In the genomic region with DNA sequence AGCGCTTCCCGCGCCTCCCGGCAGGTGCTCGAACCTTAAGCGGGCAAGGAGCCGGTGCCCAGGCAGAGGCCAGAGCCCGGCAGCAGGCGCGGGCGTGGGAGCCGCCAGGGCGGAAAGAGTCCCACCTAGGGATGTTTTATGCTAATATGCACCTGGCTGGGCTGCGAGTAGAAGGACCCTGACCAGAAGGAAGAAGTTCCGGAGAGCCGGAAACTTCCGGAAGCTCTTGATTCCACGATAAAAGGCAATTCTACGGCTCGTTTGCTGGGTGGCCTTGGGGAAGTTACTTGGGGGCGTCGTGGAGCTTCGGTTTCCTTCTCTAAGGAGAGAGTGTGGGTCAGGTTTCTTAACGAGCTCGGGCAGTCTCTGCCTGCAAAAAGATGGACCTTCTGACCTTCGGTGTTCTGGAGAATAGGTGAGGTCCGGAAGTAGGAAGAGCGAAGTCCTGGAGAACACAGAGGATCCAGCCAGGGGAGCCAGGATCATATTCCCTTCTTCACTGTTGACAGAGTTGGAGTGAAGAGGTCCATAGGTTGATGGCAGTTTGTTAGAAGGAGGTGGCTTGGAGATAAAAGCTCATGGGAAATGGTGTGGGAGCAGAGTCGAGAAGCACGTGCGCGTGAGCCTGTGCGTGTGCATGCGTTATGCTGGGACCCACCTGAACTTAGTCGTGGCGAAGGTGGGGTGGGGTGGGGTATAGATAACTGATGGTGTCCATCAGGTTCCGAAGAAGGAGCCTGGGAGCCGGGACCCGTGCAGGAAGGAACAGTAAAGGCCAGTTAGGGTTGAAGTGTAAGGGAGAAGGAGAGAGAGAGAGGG, we compare ENCODE assay signal across 8 mouse cellular contexts. TPM values are rescaled to one million over a fixed set of nuclear protein-coding genes. Genes with fewer than 3 reads are reported as not detected.
DNase-seq lines count a peak whose midpoint lies in the region; ATAC-seq and TF ChIP-seq lines count a peak whose summit lies in the region.

No protein-coding gene starts in this region.

- no peaks in the 10 kb centered on the region for H3K9me3 ChIP-seq in heart, embryonic 16.5 days (replicated peaks; ENCODE audit: control insufficient read depth, low read length)
- no peaks in the 10 kb centered on the region for H3K9me3 ChIP-seq in hindbrain, embryonic 14.5 days (ENCODE audit: control insufficient read depth, low read length)
- H3K9me3 ChIP-seq in midbrain, embryonic 13.5 days = no peaks in the 10 kb centered on the region

- no peaks in the 10 kb centered on the region for H3K36me3 ChIP-seq in heart, embryonic 16.5 days (ENCODE audit: control insufficient read depth, insufficient read depth)
- no peaks in the 10 kb centered on the region for H3K36me3 ChIP-seq in hindbrain, embryonic 14.5 days (replicated peaks; ENCODE audit: control insufficient read depth, insufficient read depth)
- H3K36me3 ChIP-seq in midbrain, embryonic 13.5 days = no peaks in the 10 kb centered on the region

- peak overlapping the region; percentile 70 for H3K9ac ChIP-seq in heart, embryonic 16.5 days (ENCODE audit: low read length)
- 0 out of 2 replicates have a peak overlapping the region, but pooled peaks have one; percentile 12 for H3K9ac ChIP-seq in hindbrain, embryonic 14.5 days
- H3K9ac ChIP-seq in midbrain, embryonic 13.5 days (replicated peaks) = peak overlapping the region; percentile 59

- peak; percentile 1; the same call in 1 of the 2 replicates for TF ChIP-seq CTCF in bone marrow macrophage, adult 2 months (IDR thresholded peaks at IDR 0.05; ENCODE audit: low read depth, low read length)

- H3K27me3 ChIP-seq in heart, embryonic 16.5 days (ENCODE audit: control insufficient read depth, insufficient read depth, low read length) = peaks cover 13% of the 10 kb centered on the region
- peaks cover 43% of the 10 kb centered on the region for H3K27me3 ChIP-seq in hindbrain, embryonic 14.5 days (ENCODE audit: control insufficient read depth, insufficient read depth, low read length)
- peaks cover 64% of the 10 kb centered on the region for H3K27me3 ChIP-seq in midbrain, embryonic 13.5 days

- peaks cover 25% of the 10 kb centered on the region for H3K4me1 ChIP-seq in heart, embryonic 16.5 days (ENCODE audit: control insufficient read depth, insufficient read depth, low read length)
- peaks cover 8% of the 10 kb centered on the region for H3K4me1 ChIP-seq in bone marrow macrophage, adult 2 months (ENCODE audit: control insufficient read depth, insufficient read depth, low read length)
- H3K4me1 ChIP-seq in hindbrain, embryonic 14.5 days (replicated peaks; ENCODE audit: control insufficient read depth, insufficient read depth, low read length) = peaks cover 31% of the 10 kb centered on the region
- peaks cover 37% of the 10 kb centered on the region for H3K4me1 ChIP-seq in midbrain, embryonic 13.5 days (replicated peaks)

- H3K4me3 ChIP-seq in heart, embryonic 16.5 days (ENCODE audit: low read length) = peak overlapping the region; percentile 49
- peak overlapping the region; percentile 45 for H3K4me3 ChIP-seq in bone marrow macrophage, adult 2 months (ENCODE audit: insufficient read depth, low read length)
- peak overlapping the region; percentile 21 for H3K4me3 ChIP-seq in hindbrain, embryonic 14.5 days (replicated peaks; ENCODE audit: low read length)
- peak overlapping the region; percentile 36 for H3K4me3 ChIP-seq in midbrain, embryonic 13.5 days (replicated peaks)

- no peak for DNase-seq in heart, adult 11 months
- DNase-seq in hindbrain, embryonic 14.5 days (ENCODE audit: low spot score) = no peak
- no peak for DNase-seq in cerebellum, adult 9-10 months
- no peak for DNase-seq in adrenal gland, postnatal 10 days
- DNase-seq in kidney, postnatal 10 days = no peak

- peak overlapping the region; percentile 82 for H3K4me2 ChIP-seq in heart, embryonic 16.5 days (ENCODE audit: low read depth, low read length)
- peak overlapping the region; percentile 56 for H3K4me2 ChIP-seq in hindbrain, embryonic 14.5 days (replicated peaks)
- peak overlapping the region; percentile 65 for H3K4me2 ChIP-seq in midbrain, embryonic 13.5 days (replicated peaks)

- peak overlapping the region; percentile 18; the same call in 1 of the 2 replicates for H3K27ac ChIP-seq in heart, embryonic 16.5 days (ENCODE audit: low read length)
- no peak overlapping the region for H3K27ac ChIP-seq in bone marrow macrophage, adult 2 months (ENCODE audit: insufficient read depth, low read depth, low read length)
- H3K27ac ChIP-seq in hindbrain, embryonic 14.5 days = no peak overlapping the region
- H3K27ac ChIP-seq in midbrain, embryonic 13.5 days = no peak overlapping the region

- no peak for TF ChIP-seq POLR2A in bone marrow macrophage, adult 2 months (IDR thresholded peaks at IDR 0.05; ENCODE audit: borderline replicate concordance, low read depth, low read length)

- ATAC-seq in heart, embryonic 16.5 days (replicated peaks; ENCODE audit: extremely low read depth, insufficient read depth, low FRiP score) = no peak
- 0 out of 2 replicates have a peak, but pooled peaks have one; percentile 3 for ATAC-seq in hindbrain, embryonic 14.5 days (ENCODE audit: low FRiP score)
- ATAC-seq in midbrain, embryonic 13.5 days = no peak

- WGBS in heart, embryonic 16.5 days = 5% methylated on average over 39 of the region's 39 CpGs
- 3% methylated on average over 39 of the region's 39 CpGs for WGBS in hindbrain, embryonic 14.5 days
- 6% methylated on average over 39 of the region's 39 CpGs for WGBS in midbrain, embryonic 13.5 days

RNA-seq across cellular contexts. Expression of gene Ephb3, which starts 44.4 kb away (rescaled TPM):
- polyA plus RNA-seq in heart, embryonic 16.5 days (2015; fragmentation: Nextera tagmentation; extraction: Ambion mirVana) = 9.5 and 14.4 TPM in 2 replicates
- polyA plus RNA-seq in bone marrow macrophage, adult 2 months (2012; ENCODE audit: insufficient read depth, insufficient read length, missing spikeins) = not detected in 2 replicates
- polyA plus RNA-seq in hindbrain, embryonic 14.5 days (2014; fragmentation: Nextera tagmentation; extraction: Ambion mirVana) = 11.8 and 11.9 TPM in 2 replicates
- 14.8 and 19.4 TPM in 2 replicates for polyA plus RNA-seq in midbrain, embryonic 13.5 days (2015; fragmentation: Nextera tagmentation; extraction: Ambion mirVana)
- 1 to 10 TPM; 3.9 to 4.6 TPM for total RNA-seq in adrenal gland, postnatal 10 days (2021)

Comparison
In these comparisons a context has a peak if more than half of its experiments do, and no peak if none do; other contexts are left out.
1. H3K9ac ChIP-seq: peak in every context shown above with its lines; median percentile 70 in heart, embryonic 16.5 days; 59 in midbrain, embryonic 13.5 days; 12 in hindbrain, embryonic 14.5 days.
2. RNA of gene Ephb3, which starts 44.4 kb away (polyA plus RNA-seq): 14.8 to 19.4 TPM in midbrain, embryonic 13.5 days, 11.8 to 11.9 TPM in hindbrain, embryonic 14.5 days and 9.5 to 14.4 TPM in heart, embryonic 16.5 days; not detected in bone marrow macrophage, adult 2 months; every median in the first group is over 10 times any median in the second.
3. Peak in every context shown above with its lines, with median percentiles within 50 percentile points of each other: H3K4me2 ChIP-seq and H3K4me3 ChIP-seq.